Mouse (Mus musculus) limb, embryonic 14.5 days (tissue): ENCODE results near the gene Mlxip. TPM values are rescaled to one million over a fixed set of nuclear protein-coding genes. Genes with fewer than 3 reads are reported as not detected.

Experiments used
- ATAC-seq: fragments of 200-750 bp; cut with Nextera tagmentation; 2 replicates; pipeline ENCODE4 v1.8.0; 2017; ENCODE audit warnings: low read depth, moderate number of reproducible peaks, moderate TSS enrichment; ENCODE audit not compliant: low FRiP score
- DNase-seq: peaks from one replicate; pipeline ENCODE4 v3.0.0-alpha.2; 2015; ENCODE audit warnings: low spot score
- H3K27ac ChIP-seq: fragments of 300-500 bp; sonication (generic); replicated peaks from 2 replicates; pipeline ENCODE4 v1.5.1; 2014; ENCODE audit warnings: low read depth, mild to moderate bottlenecking, low read length, moderate library complexity, mixed read lengths
- H3K27me3 ChIP-seq: fragments of 300-500 bp; sonication (generic); 2 replicates; pipeline ENCODE4 v1.6.1; 2014; ENCODE audit warnings: low read length, mixed read lengths; ENCODE audit not compliant: control insufficient read depth, insufficient read depth
- H3K36me3 ChIP-seq: fragments of 300-500 bp; sonication (generic); 2 replicates; pipeline ENCODE4 v1.6.1; 2014; ENCODE audit warnings: mild to moderate bottlenecking, low read length, moderate library complexity, mixed read lengths; ENCODE audit not compliant: control insufficient read depth, insufficient read depth
- H3K4me1 ChIP-seq: fragments of 300-500 bp; sonication (generic); 2 replicates; pipeline ENCODE4 v1.6.1; 2014; ENCODE audit warnings: antibody characterized with exemption, low read length, mixed read lengths; ENCODE audit not compliant: control insufficient read depth, insufficient read depth
- H3K4me2 ChIP-seq: fragments of 300-500 bp; sonication (generic); replicated peaks from 2 replicates; pipeline ENCODE4 v1.6.1; 2014; ENCODE audit warnings: low read depth, mild to moderate bottlenecking, low read length, moderate library complexity; ENCODE audit not compliant: severe bottlenecking
- H3K4me3 ChIP-seq: fragments of 300-500 bp; sonication (generic); replicated peaks from 2 replicates; pipeline ENCODE4 v1.5.1; 2014; ENCODE audit warnings: low read length
- H3K9ac ChIP-seq: fragments of 300-500 bp; sonication (generic); 2 replicates; pipeline ENCODE4 v1.6.1; 2014; ENCODE audit warnings: mild to moderate bottlenecking, low read depth, low read length, moderate library complexity; ENCODE audit not compliant: severe bottlenecking
- H3K9me3 ChIP-seq: fragments of 300-500 bp; sonication (generic); 2 replicates; pipeline ENCODE4 v1.6.1; 2016; ENCODE audit warnings: low read length; ENCODE audit not compliant: control insufficient read depth
- POLR2A ChIP-seq: fragments of 200-500 bp; IDR thresholded peaks from 2 replicates; pipeline ENCODE4 v1.8.0; 2012; ENCODE audit warnings: inconsistent platforms, mild to moderate bottlenecking, moderate library complexity, borderline replicate concordance; ENCODE audit not compliant: insufficient read depth, insufficient read length; ENCODE audit errors: extremely low read depth
- WGBS: fragments of 180-500 bp; shearing (Covaris S2); extraction: QIAGEN DNeasy Blood & Tissue Kit; methylation state at CpG from one replicate; pipeline ENCODE4 v1.1.7; 2014; 5-methylcytosine and 5-hydroxymethylcytosine counted together
- polyA plus RNA-seq, 2 experiments: library from polyadenylated mRNA; depleted of rRNA in 1 of 2; stranded (reverse) in 1 of 2; unstranded in 1 of 2; fragments of >200 nt; fragmentation: Nextera tagmentation in 1 of 2; extraction: Ambion mirVana in 1 of 2; gene quantifications; 2 replicates each; pipeline versions ENCODE4 v1.2.1 to v1.2.3; 2012 to 2014

Gene Mlxip
- polyA plus RNA-seq, 2 experiments: 16.5 to 28.3 TPM

- TF ChIP-seq POLR2A: no peak
- 86% methylated on average over 2 of the region's 2 CpGs for WGBS
Observed at GRCm38 (mm10) chr5:123347985-123348384, 46.6 kb upstream of the Mlxip start.

GRCm38 (mm10) chr5:123350386-123350785, 44.2 kb upstream of the Mlxip start:
- H3K9ac ChIP-seq: no peak overlapping the region
- ATAC-seq (no peak), DNase-seq (peak; percentile 17)
- peaks cover 12% of the 10 kb centered on the region for H3K4me1 ChIP-seq
- peaks cover 29% of the 10 kb centered on the region for H3K36me3 ChIP-seq
- no peak overlapping the region for H3K4me3 ChIP-seq
- no peaks in the 10 kb centered on the region for H3K9me3 ChIP-seq
- no peak overlapping the region for H3K4me2 ChIP-seq
- 58% methylated on average over 10 of the region's 10 CpGs for WGBS
- no peaks in the 10 kb centered on the region for H3K27me3 ChIP-seq
- TF ChIP-seq POLR2A: no peak
- H3K27ac ChIP-seq: no peak overlapping the region; the same call in 1 of the 2 replicates

More at GRCm38 (mm10) chr5:123347985-123348384, 46.6 kb upstream of the Mlxip start:
- H3K4me1 ChIP-seq: peaks cover 12% of the 10 kb centered on the region
- no peaks in the 10 kb centered on the region for H3K27me3 ChIP-seq
- no peak overlapping the region for H3K9ac ChIP-seq
- H3K27ac ChIP-seq: no peak overlapping the region
- DNase-seq (no peak), ATAC-seq (no peak)
- peaks cover 13% of the 10 kb centered on the region for H3K36me3 ChIP-seq
- no peak overlapping the region for H3K4me2 ChIP-seq
- no peak overlapping the region for H3K4me3 ChIP-seq
- H3K9me3 ChIP-seq: no peaks in the 10 kb centered on the region

GRCm38 (mm10) chr5:123355918-123356317, 38.7 kb upstream of the Mlxip start:
- Histone ChIP-seq H3K4me3 (no peak overlapping the region), H3K27me3 (no peaks in the 10 kb centered on the region), H3K4me2 (no peak overlapping the region), H3K9me3 (no peaks in the 10 kb centered on the region), H3K36me3 (peaks cover 78% of the 10 kb centered on the region), H3K9ac (no peak overlapping the region), H3K4me1 (no peaks in the 10 kb centered on the region), H3K27ac (no peak overlapping the region)
- ATAC-seq (no peak), DNase-seq (no peak)
- 78% methylated on average over 11 of the region's 11 CpGs for WGBS
- TF ChIP-seq POLR2A: no peak

- WGBS: 78% methylated on average over 4 of the region's 4 CpGs
- H3K4me3 ChIP-seq: no peak overlapping the region
- no peaks in the 10 kb centered on the region for H3K9me3 ChIP-seq
- H3K27me3 ChIP-seq: no peaks in the 10 kb centered on the region
- no peak overlapping the region for H3K9ac ChIP-seq
- H3K4me2 ChIP-seq: no peak overlapping the region
- no peak overlapping the region for H3K27ac ChIP-seq
- ATAC-seq (no peak), DNase-seq (no peak)
- no peaks in the 10 kb centered on the region for H3K4me1 ChIP-seq
- no peak for TF ChIP-seq POLR2A
- H3K36me3 ChIP-seq: peaks cover 84% of the 10 kb centered on the region
Observed at GRCm38 (mm10) chr5:123357253-123357652, 37.3 kb upstream of the Mlxip start.

GRCm38 (mm10) chr5:123359431-123359830, 35.2 kb upstream of the Mlxip start:
- Histone ChIP-seq H3K4me2 (no peak overlapping the region), H3K4me3 (no peak overlapping the region), H3K4me1 (no peaks in the 10 kb centered on the region), H3K36me3 (peaks cover 93% of the 10 kb centered on the region), H3K9me3 (no peaks in the 10 kb centered on the region), H3K9ac (no peak overlapping the region), H3K27ac (no peak overlapping the region), H3K27me3 (no peaks in the 10 kb centered on the region)
- 92% methylated on average over 6 of the region's 6 CpGs for WGBS
- ATAC-seq: no peak
- no peak for TF ChIP-seq POLR2A
- no peak for DNase-seq

GRCm38 (mm10) chr5:123362911-123363310, 31.7 kb upstream of the Mlxip start:
- no peaks in the 10 kb centered on the region for H3K4me1 ChIP-seq
- H3K9ac ChIP-seq: no peak overlapping the region
- no peak for TF ChIP-seq POLR2A
- ATAC-seq (no peak), DNase-seq (no peak)
- H3K4me3 ChIP-seq: no peak overlapping the region
- no peaks in the 10 kb centered on the region for H3K27me3 ChIP-seq
- no peak overlapping the region for H3K27ac ChIP-seq
- 89% methylated on average over 4 of the region's 4 CpGs for WGBS
- H3K36me3 ChIP-seq: peaks cover 83% of the 10 kb centered on the region
- H3K4me2 ChIP-seq: no peak overlapping the region
- H3K9me3 ChIP-seq: no peaks in the 10 kb centered on the region
